Mouse (Mus musculus) heart, postnatal 25 days (tissue): ENCODE measurements around the gene Acbd4. TPM values are rescaled to one million over a fixed set of nuclear protein-coding genes. Genes with fewer than 3 reads are reported as not detected.

ENCODE experiments used
- DNase-seq: peaks from one replicate; pipeline ENCODE4 v3.0.0; 2022; ENCODE audit warnings: low spot score
- intact Hi-C: fragments of 180-260 bp; cut with DNase I; formaldehyde crosslinking; loops from one replicate; pipeline ENCODE4 v1.15.1; 2025
- total RNA-seq, 2 experiments: library from RNA; stranded (reverse); gene quantifications; 2 replicates each; pipeline ENCODE4 v1.2.3; 2021

The Acbd4 gene
- 10 to 100 TPM; 36.7 to 39.0 TPM for total RNA-seq

DNA sequence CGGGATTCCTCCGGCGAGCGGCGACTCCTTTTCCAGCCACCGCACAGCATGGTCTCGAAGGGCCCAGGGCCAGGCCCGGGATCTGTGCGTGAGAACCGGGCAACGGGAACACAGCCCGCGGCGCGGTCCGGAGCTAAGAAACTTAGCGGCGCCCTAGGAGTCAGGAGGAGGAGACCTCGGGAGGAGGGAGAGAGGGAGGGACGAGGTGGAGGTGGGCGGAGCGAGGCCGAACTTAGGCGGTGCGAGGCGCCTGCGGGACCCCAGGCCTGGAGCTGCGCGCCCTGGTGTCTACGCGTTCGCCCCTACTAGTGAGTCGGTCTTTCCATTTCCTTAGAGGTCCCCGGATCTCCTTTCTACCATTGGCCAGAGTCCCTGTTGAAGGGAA lies at the start of gene Acbd4, which contains the start of gene Plcd3:
TSS of gene Acbd4 (plus strand) at position 202 of the 385 bp plus-strand sequence.
TSS of gene Plcd3 (minus strand) at position 178 of the 385 bp plus-strand sequence.
- peak; percentile 81 for DNase-seq
- intact Hi-C loops = no loop called here

DNA sequence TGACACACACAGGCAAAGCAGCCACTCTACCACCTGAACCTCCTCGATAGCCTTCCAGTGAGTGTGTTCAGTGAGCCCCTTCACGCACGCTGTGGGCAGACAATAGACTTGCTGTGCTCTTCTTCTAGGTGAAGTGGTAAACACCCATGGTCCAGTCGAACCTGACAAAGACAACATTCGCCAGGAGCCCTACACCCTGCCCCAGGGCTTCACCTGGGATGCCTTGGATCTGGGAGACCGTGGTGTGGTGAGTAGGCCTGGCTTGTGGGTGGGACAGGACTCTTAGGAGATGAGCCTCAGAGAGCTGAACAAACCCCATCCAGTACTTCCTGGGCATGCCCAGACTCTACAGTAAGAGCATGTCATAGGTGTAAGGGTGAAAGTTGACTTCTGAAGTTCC lies 49.4 kb upstream of the Acbd4 start:
- no peak for DNase-seq

DNA sequence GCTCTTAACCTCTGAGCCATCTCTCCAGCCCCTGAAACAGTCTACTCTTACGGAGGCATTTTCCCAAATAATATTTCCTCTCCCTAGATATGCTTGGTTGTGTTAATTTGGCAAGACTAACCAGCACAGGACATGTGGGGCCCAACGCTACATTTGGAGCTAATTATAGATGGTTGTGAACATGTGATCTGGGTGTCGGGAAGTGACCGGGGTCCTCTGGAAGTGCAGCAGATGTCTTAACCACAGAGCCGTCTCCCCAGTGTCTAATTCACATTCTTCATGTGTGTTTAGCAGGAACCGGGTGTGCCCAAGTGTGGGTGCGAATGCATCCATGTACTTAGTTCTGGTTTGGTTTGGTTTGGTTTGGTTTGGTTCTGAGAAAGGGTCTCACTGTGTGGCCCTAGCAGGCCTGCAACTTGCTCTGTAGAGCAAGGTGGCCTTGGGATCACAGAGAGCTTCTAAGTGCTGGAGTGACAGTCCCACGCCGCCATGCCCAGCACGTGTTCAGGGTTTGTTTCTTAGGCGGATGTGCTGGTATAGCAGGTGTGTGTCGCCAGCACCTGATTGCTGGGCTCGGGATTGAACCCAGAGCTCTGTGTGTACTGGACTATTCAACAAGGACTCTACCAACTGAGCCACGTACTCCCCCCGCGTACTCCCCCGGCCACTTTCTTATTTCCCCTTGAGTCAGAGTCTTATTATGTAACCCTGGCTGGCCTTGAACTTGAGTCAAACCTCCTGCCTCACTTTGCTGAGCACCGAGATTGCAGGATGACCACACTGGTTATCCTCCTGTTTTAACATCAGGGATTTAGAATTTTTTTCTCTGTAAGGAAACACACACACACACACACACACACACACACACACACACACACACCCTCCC lies 48.0 kb upstream of the Acbd4 start:
- intact Hi-C loops = loop anchor here (2.0 kb wide), 2 partner anchors 59 to 153 kb away; partner anchors contain the start of gene Gfap
- DNase-seq = no peak

More for the DNA sequence above, 49.4 kb upstream of the Acbd4 start:
- intact Hi-C loops = loop anchor here (2.0 kb wide), 1 partner anchor 57 kb away; no protein-coding TSS in a partner anchor

DNA sequence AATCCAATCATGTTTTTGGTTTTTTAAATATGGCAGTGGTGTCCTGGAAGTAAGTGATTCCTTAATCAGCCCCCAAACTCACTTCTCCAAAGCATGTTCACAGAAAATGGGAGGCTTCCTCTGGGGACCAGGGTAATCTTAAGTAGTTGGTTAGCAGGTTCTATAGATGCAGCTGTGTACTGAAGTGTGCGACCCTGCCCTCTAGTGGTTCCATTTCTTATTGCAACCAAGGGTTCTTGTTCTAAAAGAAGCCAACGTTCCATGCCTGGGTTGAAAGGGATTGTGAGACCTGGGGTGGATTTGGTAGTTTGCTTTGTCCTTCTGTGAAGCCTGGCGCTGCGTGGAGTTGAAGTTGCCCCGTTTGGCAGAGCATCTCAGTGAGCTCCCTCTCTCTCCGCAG lies 46.7 kb upstream of the Acbd4 start:
- intact Hi-C loops = loop anchor here (2.0 kb wide), 1 partner anchor 154 kb away; the partner anchor contains the start of gene Gfap
- DNase-seq = no peak

DNA sequence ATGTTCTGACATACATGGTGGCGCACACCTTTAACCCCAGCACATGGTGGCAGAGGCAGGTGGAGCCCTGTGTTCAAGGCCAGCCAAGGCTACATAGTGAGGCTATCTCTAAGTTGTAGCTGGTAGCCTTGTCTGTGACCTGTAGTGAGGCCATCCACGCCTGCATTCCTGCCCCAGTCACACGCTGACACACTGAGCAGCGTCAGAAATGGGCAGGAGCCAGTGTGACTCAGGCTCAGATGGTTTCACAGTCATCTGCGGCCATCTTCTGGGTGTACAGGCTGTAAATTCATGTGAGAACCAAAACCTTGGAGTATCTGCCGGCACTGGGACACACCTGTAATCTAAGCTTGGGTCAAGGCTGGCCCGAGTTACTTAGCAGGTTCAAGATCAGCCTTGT lies 44.8 kb upstream of the Acbd4 start:
- intact Hi-C loops = no loop called here
- no peak for DNase-seq

DNA sequence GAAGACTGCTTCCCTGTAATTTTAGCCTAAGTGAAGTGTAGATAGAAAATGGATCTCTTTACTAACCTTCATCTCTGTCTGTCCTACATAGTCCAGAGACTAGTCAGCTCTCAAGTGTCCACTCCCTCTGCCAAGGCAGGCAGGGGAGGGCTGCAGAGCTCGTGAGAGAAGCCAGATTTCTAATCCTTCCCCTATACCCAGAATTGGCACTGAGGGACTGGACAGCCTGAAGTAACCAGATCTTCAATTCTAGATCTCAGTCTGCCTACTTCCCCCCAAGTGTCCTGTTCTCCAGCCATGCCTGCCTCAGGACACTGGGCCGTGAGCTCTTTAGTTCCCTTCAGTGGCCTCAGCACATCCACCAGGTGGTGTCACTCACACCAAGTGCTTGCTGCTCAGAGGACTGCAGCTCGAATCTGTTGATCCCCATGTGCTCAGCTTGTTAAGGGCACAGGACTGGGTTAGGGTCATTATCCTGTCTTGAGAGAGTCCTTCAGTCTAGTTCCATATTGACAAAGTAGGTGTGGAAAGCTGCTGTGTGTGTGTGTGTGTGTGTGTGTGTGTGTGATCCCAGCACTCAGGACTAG lies 42.9 kb upstream of the Acbd4 start:
- DNase-seq = no peak
- intact Hi-C loops = no loop called here

DNA sequence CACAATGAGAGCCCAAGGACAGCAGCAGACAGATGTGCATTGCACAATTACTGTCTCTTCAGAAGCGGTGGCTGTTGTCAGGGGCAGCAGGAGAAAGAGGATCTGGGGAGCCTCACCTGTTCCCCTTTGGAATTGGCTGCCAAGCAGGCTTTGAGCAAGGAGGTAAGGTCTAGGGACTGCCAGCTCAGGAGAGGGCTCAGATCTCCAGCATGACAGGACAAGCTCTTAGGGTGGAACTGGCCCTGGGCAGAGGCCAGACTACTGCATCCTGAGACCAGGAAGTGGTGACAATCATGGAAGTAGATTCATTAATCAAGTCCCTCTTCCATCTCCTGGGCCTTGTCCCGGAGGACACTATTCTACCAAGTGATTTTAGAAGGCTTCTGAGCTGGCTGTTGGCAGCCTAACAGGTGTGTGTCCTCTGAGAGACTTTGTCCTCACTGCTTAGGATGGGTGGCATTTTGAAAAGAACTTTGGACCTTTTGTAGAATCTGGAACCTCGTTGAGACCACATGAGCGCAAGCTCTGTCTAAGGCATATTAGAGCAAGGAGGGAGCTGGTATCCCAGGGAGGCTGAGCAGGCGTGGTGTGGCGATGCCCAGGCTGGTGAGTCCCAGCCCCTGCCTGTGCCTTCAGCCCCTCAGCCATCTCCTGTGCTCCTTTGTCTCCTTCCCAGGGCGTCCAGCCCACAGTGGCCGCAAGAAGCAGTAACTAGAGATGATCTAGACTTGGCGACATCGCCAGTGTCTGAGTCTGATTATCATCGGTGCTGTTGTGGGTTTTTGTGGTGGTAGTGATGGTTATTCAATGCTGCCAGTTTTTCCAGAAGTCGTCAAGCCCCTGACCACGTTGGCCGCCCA lies 35.1 kb upstream of the Acbd4 start:
- no peak for DNase-seq
- intact Hi-C loops = no loop called here

DNA sequence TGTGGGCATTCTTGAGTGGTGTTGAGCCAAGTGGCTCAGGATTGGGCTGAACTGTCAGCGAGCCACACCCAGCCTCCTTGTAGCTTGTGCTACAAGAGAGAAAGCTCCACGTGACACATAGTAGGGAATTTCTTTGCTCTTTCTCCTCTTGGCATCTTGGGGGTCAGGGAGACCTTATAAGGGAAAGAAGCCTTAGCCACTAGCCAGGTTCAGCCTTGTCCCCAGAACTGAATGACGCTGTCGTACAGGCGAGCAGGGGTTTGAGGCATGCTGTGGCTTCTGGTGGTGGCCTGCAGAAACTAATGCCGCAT lies 34.5 kb upstream of the Acbd4 start:
- intact Hi-C loops = no loop called here
- DNase-seq = no peak

DNA sequence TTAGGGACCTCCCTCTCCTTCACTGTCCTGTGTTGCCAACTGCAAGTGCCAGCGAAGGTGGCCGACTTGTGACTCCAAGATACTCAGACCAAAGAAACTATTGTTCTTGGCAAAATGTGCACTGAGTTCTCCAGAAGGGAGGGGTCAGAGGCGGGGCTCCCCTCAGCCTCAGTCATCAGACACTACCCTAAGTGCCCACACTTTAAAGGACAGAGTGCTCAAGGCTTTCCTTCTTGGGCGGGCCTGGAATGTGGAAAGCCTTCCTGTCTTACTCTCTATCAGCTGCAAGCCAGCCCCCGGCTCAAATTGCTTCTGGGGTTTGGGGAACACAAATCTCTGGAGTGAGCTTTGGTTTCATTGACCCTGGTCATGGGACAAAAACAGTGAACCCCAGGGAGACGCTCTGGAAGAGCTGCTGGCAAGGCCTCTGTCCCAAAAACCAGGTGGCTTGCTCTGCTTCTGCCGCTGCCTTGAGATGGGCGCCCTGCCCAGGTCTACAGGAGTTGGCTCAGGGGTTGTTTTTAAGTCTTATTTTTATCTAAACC lies 34.0 kb upstream of the Acbd4 start:
- peak; percentile 69 for DNase-seq
- intact Hi-C loops = no loop called here

DNA sequence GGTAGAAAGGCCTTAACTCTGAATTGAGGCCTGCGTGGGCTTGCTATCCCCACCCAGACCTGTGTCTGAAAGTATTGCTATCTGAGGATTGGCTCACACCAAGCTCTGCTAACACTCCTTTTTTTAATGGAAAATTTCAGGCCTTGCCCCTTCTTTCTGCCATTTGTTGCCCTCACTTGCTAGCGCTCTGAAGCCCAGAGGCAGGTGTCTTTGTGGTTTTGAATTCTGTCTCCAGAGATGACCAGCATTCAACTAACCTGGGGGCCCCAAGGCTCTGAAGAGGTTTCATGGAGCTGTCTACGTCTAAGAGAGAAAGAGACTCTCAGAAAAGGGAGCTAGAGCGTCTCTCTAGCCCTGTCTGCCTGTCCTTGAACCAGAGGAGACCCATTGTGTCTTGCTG lies 33.2 kb upstream of the Acbd4 start:
- intact Hi-C loops = no loop called here

DNA sequence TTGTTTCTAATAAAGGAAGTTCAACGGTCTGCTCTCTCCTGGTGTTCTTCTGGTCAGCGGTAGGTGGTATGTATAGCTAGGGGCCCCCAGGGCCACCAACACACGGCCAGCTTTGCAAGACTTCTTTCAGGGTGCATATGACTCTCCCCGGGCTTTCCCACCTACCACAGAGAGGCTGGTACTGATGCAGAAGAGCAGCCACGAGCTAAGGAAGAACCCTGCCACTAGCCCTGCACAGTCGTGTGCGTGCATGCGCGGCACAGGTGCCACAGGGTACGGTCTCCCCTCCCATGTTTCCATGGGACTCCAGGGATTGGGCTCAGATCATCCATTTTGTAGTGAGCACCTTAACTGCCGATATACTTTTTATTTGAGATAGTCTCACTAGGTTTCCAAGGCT lies 32.6 kb upstream of the Acbd4 start:
- no peak for DNase-seq
- intact Hi-C loops = no loop called here

More for the DNA sequence above, 33.2 kb upstream of the Acbd4 start:
- no peak for DNase-seq

DNA sequence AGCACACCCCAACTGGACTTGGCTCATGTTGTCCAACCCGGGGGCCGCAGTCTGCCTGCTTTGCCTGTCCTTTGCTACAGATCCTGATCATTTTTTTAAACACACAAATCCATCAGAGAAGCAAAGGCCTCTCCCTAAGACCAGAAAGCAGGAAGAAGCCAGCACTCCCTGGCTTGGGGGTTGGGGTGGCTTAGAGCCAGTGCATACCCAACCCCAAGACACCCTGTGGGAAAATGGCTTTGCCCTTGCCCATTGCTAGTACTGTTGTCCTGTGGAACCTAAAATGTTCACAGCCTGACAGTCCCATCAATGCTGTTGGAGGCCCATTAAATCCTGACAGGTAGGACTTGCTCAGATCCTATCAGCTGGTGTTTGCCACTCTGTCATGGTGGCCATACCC lies 31.8 kb upstream of the Acbd4 start:
- intact Hi-C loops = no loop called here
- no peak for DNase-seq

DNA sequence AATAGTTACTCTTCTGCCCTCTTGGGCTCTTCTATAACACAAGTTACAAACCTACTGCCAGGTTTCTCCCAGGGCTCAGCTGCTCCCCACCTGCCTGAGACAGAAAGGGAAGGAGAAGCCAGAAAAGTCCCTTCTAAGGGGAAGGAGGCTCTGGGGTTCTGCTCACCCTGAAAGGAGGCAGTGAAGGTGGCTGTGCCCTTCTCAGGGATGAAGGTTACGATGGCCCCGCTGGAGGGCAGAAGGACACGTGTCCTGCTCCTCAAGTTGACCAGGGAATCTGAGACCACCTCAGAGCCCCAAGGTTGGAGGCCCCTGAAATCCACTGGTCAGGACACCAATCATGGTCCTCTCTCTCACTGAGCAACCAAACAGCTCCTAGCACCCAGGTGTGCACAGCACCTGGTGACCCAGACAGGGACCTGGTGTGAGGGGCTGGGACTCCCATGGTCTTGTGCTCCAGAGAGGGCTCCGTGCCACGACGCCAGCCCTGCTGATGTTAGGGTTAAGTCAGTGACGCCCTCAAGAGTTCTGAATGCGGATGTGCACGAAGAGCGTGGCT lies 31.1 kb upstream of the Acbd4 start:
- DNase-seq = no peak

DNA sequence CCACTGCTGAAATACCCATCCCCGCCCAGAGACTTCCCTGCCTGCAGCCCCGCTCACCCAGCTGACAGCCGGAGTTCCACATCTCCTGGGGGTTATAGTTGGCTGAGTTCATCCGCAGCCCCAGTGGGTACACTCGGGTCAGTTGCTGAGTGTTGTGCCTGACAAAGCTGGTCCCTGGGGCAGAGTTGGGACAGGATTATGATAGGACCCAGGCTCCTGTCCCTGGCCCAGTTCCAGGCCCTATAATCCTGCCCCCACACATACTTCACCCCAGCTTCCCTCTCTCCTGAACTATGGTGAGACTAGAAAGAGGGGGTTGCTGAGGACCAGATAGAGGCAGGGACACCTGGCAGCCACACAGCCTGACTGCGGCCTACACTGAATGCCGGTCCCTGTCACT lies 27.8 kb upstream of the Acbd4 start:
- no peak for DNase-seq
- intact Hi-C loops = no loop called here

More for the DNA sequence above, 31.1 kb upstream of the Acbd4 start:
- intact Hi-C loops = no loop called here

DNA sequence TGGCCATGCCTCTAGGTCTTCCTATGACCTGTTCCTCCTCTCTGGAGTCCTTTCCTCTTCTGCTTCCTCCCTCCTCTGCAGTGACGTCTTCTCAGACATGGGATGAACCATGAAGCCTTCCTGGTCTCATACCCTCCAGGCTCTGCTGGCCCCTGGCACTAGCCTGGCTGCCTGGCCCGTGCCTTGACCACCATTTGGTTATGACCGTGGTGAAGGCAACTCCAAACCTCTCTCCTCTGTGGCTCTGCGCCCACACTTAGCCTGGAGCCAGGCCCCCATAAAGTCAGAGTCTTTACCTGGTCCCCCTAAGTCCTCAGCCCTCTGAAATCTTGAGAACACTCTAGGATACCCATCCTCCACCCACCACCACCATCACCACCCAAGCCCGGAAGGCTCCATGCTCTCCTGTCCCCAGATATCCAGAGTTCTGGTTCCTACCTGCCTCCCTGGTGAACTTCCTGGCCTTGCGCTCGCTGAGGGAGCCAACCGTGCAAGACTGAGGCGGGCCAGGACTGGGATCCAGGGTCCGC lies 27.3 kb upstream of the Acbd4 start:
- intact Hi-C loops = no loop called here

DNA sequence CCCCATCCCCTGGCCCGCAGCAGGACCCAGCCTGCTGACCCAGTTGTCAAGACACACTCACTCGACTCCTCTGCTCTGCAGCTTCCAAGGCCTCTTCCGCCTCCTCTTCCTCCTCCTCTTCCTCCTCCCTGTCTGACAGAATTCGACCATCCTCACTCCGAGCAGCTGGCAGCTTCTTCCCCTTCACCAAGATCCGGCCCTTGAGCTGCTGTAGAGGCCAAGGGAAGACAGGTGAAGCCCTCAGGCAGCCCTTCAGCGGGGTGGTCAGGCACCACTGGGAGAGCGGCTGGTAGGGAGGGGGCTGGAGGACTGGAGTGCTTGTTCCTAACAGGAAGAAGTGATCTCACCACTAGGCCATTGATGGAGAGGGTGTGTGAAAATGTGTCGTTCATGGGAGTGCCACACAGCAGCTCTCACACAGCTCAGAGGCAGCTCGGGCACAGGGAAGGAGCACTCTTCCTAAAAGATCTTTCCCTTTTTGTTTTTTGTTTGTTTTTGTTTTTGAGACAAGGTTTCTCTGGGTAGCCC lies 26.6 kb upstream of the Acbd4 start:
- no peak for DNase-seq
- intact Hi-C loops = no loop called here

More for the DNA sequence above, 27.3 kb upstream of the Acbd4 start:
- no peak for DNase-seq

DNA sequence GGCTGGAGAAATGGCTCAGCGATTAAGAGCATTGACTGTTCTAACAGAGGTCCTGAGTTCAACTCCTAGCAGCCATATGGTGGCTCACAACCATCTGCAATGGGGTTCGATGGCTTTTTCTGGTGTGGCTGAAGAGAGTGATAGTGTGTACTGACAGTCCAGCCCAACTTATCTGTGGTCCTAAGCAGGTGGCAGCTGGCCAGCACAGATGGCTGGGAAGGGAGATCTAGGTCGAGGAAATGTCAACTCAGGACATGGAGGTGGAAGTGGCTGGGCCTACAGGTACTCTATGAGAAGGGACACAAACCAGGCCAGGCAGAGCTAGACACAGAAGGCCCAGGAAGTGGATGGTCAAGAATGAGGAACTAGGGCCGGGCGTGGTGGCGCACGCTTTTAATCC lies 25.5 kb upstream of the Acbd4 start:
- intact Hi-C loops = no loop called here
- DNase-seq = no peak

DNA sequence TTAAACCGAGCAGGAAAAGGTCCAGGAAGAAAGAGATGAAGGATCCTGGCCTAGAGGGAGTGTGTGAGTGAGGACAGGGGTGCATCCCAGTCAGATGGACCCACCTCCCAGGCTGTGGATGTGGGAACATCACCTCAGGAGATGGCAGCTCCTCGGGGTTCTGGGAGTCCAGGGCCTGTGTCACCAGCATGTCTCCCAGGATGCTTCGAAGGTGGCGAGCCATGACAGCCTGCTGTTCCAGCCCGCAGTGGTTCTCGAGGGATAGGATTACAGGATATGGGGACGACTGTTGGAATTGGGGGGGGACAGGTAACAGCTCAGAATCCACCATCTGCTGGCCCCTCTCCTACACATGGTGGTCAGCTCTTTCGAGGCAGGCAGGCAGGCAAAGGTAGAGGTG lies 24.9 kb upstream of the Acbd4 start:
- no peak for DNase-seq
- intact Hi-C loops = no loop called here

DNA sequence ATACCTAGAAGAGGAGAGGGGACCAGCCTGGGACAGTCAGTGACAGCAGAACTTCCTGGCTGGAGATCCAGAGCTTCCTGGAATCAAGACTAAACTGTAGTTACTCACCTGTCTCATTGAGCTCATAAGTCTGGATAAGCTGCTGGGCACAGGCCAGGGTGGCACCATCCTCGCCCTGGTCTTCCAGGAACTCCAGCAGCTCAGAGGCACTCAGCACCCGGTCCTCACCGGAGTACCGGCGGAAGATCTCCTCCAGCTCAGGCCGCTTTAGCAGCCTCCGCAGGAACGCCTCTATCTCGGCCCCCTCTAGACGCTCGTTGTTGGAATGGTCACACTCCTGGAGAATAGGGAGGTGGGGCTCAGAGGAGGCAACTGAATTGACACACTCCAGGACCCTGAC lies 23.4 kb upstream of the Acbd4 start:
- no peak for DNase-seq
- intact Hi-C loops = no loop called here
